Mouse (Mus musculus) layer of hippocampus, adult 9-11 months (tissue): ENCODE data around the gene Slco2a1.

Experiments used
- DNase-seq: peaks from one replicate; pipeline ENCODE4 v3.0.0; 2022

Gene Slco2a1

GRCm38 (mm10) chr9:102985111-102985510 is 3.4 kb upstream of the Slco2a1 start:
- DNase-seq, result no peak

GRCm38 (mm10) chr9:102985939-102986338 is 2.6 kb upstream of the Slco2a1 start:
- no peak for DNase-seq

- no peak for DNase-seq
Observed at GRCm38 (mm10) chr9:102990306-102991133, 2.0 kb downstream of the Slco2a1 start.

DNA sequence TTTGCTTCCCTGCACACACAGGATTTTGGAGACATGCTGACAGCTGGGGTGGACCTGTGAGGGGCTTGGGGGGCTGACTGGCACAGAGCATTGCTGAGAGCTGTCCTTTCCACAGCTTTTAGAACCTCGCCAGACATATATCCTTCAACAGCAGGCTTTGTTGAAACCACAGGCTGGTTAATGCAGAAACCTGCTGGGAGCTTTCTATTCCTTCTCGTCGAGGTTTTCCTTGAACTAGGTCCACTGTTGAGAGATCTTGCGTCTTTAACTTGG is 2.6 kb downstream of the Slco2a1 start:
- DNase-seq, result no peak

GRCm38 (mm10) chr9:102992877-102993276 is 4.4 kb downstream of the Slco2a1 start:
- DNase-seq, result no peak

- DNase-seq, result no peak
Observed at GRCm38 (mm10) chr9:102993764-102994163, 5.3 kb downstream of the Slco2a1 start.

- DNase-seq, result no peak
Observed at GRCm38 (mm10) chr9:102995800-102996635, 7.5 kb downstream of the Slco2a1 start.

DNA sequence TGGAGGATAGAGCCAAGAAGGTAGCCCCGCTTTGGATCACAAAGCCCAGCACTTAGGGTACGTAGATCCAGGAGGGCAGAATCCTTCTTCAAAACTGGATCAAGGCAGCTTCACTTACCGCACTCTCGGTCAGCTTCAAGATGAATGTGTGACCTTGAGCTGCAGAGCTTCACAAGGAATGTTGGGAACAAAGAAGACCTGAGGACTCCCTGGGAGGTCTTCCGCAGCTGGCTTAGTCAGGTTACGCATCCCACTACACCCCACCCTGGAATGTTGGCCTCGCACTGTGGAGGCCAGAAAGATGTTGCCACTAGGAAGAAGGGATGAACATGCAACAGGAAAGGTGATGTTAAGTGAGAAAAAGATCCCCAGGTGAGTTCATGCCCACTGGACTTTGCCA is 11.9 kb downstream of the Slco2a1 start:
- no peak for DNase-seq

DNA sequence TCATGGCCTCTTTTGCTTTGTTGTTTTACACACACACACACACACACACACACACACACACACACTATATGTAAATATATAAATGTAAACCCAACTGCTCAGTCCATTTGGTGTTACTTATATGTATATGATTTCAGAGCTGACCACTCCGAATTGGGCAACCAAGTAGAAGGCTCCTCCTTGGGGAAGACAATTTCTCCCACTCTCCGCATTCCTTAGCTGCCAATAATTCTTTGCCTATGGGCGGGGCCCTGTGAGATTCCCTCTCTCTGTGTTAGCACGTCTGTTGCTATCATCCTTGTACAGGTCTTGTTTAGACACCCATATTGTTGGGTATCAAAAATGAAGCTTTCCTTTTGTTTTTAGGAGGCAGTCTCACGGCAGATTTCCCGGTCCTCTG is 15.8 kb downstream of the Slco2a1 start:
- DNase-seq, result no peak

- no peak for DNase-seq
Observed at GRCm38 (mm10) chr9:103007699-103008078, 19.2 kb downstream of the Slco2a1 start.

DNA sequence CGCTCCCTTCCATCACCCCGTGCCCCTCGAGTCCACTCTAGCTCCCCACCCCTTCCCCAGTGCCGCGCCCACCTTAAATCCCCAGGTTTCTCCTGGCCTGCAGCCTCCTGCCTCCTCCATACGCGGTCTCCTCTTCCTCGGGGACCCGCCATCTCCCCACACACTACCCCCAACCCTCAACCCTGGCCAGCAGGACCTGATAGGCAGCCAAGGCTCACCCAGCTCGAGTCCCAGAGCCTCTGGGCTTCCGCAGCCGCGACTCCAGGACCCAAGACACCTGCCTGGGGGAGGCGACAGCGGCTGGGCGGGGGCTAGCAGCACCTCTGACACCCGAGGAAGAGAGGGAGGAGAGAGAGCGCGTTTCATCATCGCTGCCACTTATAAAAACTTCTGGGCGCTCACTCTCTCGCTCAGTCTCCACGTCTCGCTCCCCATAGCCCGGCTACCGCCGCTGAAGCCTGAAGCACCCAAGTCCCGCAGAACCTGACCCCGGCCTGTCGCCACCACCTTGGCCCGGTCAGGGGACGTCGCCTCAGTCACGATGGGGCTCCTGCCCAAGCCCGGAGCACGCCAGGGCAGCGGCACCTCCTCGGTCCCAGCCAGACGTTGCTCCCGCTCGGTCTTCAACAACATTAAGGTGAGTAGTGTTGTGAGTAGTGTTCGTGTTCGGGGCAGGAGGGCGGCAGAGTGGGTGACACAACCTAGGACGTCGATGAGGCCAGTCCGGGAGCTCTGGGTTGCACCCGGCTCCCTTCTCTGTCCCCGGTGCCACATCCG is 19.8 kb downstream of the Slco2a1 start:
- no peak for DNase-seq

DNA sequence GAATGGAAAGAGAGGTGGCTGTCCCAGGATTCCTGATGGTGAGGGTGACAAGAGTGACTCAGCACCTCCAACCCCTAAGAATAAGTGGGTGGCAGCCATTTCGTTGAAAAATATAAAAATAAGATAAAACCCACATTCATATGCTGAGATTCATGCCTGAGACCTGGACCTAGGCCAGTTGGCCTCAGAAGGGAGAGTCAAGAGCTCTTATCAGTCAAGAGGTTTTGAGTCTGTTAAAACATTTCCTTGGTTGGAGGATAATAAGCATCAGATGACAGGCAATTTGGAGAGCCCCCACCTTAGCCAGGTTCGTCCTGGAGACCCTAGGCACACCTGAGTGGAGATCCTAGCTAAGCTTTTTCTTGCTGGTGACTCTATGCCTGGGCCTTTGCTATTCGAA is 21.6 kb downstream of the Slco2a1 start:
- DNase-seq, result no peak

DNA sequence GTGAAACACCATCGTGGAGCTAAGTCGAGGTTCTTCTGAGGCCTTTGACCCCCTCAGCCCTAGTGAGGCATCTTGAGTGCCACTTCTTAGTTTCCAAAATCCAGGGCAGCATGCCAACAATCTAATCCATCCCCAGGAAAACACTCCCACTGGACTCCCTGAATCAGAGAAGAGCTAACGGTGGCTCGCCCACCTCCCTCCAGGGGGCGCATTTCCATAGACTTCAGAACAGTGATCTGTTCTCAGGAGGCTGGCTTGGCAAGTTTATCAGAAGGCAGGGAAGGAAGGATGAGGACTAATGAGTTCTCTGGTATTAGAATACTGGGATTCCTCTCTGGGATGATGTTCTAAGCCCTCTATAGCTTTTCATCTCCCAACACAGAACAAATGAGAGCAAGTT is 24.9 kb downstream of the Slco2a1 start:
- DNase-seq, result no peak

GRCm38 (mm10) chr9:103014686-103015085 is 26.2 kb downstream of the Slco2a1 start:
- DNase-seq, result no peak

- no peak for DNase-seq
Observed at GRCm38 (mm10) chr9:103024116-103024515, 35.6 kb downstream of the Slco2a1 start.

DNA sequence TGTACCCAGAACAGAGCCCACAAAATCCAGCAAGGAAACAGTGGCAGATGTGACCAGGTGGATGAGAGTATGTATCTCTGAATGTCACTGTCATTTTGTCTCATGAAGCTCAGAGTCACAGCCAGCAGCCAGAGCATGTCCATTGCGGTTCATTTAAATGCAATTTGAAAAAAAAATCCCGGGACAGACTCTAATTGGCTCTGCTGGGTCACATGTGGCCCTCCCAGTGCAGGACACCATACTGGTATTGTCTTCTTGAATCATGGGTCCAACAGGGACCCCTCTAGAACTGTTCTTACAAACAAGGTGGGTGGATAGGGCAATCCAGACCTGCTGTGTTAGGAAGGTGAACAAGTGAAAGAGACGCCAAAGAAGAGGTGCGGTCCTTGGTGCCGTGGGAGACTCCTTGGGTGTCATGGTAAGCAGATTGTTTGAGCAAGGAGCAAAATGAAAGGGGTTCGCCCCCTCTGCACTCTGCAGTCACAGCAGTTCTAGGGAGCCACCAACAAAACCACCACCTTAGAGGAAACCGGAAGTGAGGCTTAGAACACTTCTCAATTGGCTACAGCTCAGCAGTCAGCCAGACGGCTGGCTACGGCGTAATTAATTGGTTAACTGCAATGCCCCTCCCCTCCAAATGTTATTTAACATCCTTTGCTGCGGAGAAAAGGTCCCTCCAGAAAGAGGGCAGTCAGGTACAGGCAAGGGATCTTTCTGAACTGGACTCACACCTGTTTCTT is 38.8 kb downstream of the Slco2a1 start:
- DNase-seq, result no peak

- no peak for DNase-seq
Observed at GRCm38 (mm10) chr9:103029012-103029411, 40.5 kb downstream of the Slco2a1 start.

- DNase-seq, result no peak
Observed at GRCm38 (mm10) chr9:103030041-103030440, 41.5 kb downstream of the Slco2a1 start.

GRCm38 (mm10) chr9:103031211-103031610 is 42.7 kb downstream of the Slco2a1 start:
- DNase-seq, result no peak

DNA sequence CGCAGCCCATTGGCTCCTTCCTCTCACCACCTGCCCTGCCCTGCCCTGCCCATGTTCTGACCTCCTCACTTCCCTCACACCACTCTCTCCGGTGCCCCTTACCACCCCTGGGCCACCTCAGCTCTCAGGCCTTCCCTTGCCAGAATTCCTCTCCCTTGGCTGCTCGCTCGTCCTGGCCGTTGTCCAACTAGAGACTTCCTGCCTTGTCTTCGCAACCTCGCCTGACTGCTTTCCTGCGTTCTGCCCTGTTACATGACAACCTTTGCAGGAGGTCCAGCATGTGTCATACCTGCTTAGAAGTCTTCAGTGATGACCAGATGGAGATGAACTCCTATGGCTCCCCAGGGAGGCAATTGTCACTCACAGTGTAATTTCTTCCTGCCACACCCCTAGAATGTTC is 43.7 kb downstream of the Slco2a1 start:
- no peak for DNase-seq

- DNase-seq, result no peak
Observed at GRCm38 (mm10) chr9:103033381-103033780, 44.9 kb downstream of the Slco2a1 start.

DNA sequence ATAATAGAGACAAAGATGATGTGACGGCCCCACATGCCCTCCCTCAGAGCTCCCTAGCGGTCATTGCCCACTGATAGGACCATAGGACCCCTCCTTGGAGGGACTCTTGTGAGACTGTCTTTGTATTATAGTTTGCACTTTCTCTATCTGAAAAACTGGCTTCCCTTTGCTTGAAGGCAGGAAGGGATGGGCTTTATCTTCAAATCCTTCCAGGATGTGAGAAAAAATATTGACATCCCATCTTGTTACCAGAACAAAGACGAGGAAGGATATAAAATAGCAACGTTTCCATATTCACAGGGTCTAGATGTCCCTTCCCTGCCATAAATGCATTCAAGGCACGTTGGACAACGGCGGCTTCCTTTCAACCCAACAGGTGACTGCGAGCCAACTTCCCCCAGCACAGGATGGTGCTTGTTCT is 48.5 kb downstream of the Slco2a1 start:
- DNase-seq, result no peak

DNA sequence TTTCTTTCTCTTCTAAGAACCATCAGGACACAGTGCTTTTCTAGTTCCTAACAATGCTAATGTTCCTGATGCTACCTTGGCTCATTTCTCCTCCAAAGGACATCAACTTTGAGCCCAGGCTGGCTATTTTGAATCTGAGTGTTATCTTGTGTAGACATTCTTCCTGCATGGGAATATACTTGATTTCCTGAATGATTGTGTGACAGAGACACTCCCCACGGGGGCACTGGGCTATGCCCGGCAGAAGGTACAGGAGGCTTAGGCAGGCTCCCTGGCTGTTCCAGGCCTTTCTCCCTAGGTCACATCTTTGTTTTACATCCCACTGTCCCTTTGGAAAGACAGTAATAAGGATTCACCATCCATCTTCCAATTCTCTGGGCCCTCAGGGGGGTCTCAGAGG is 49.8 kb downstream of the Slco2a1 start:
- no peak for DNase-seq
